Mouse (Mus musculus): ENCODE measurements around the gene Mettl7a3.
A peak's percentile ranks its signal among the peaks of the same experiment; 100 is the strongest.
"Not testable (repeated sequence)": the region's sequence is repeated elsewhere in the genome, so short reads cannot be mapped to it uniquely, and the experiment has no call there.

Gene Mettl7a3

GRCm38 (mm10) chr15:100334629-100335028 is at the start of gene Mettl7a3:
Gene Mettl7a3, plus strand, starts transcription at chr15:100334929.
- no peak for DNase-seq (ENCODE audit: low read depth, low spot score)

DNA sequence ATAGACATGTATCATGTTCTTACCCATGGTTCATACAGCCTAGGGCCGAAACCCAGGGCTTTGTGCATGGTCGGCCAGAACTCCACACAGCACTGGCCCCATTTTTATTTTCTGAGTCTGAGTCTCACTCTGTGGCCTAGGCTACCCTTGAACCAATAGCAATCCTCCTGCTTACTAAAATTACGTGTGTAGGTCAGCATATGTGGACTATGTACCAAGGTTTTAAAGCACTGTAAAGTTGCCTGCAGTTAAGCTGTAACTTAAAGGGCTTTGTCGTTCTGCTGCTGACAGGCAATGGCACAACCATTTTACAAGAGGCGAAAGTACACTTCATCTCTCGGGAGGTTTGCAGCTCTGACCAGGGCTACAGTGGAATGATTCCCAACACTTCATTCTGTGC is 45.7 kb upstream of the Mettl7a3 start:
- DNase-seq (ENCODE audit: low read depth, low spot score) = no peak

- no peak for DNase-seq (ENCODE audit: low read depth, low spot score)
Observed at GRCm38 (mm10) chr15:100290858-100291257, 43.9 kb upstream of the Mettl7a3 start.

GRCm38 (mm10) chr15:100292326-100292725 is 42.4 kb upstream of the Mettl7a3 start:
- no peak for DNase-seq (ENCODE audit: low read depth, low spot score)

GRCm38 (mm10) chr15:100297856-100298255 is 36.9 kb upstream of the Mettl7a3 start:
- DNase-seq (ENCODE audit: low read depth, low spot score) = no peak

DNA sequence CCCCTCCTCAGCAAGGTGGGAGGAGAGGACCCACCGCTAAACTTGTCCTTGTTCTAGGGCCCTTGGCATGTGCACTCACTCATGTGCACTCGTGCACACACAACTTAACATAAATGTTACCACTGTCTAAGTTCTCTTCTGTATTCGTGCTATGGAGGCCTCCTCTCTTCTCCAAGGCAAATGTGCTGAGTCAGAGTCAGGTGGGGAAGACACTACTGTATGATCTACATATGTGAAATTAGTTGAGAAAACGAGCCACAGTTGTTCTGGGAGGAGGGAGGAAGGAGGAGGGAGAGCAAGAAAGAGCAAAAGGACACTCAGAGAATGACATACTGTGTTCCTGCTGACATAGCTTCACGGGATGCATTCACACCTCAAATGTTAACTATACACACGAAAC is 34.2 kb upstream of the Mettl7a3 start:
- peak; percentile 28 for DNase-seq (ENCODE audit: low read depth, low spot score)

DNA sequence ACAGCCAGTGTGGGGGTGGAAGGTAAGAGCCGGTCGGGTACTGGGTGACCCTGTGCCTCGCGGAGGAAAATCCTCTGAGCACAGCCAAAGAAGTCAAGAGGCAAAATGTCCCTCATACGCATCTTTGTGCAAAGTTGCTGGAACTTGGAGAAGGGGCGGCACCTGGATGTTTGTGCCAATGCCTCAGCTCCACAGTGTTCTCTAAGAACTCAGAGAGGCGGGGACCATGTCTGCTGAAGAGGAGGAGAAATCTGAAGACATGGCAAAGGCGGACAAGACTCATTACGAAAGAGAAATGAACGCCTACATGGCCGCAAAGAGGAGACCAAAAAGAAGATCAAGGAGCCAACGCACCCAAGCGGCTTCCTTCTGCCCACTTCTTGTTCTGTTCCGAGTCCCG is 33.2 kb upstream of the Mettl7a3 start:
- DNase-seq (ENCODE audit: low read depth, low spot score) = no peak

DNA sequence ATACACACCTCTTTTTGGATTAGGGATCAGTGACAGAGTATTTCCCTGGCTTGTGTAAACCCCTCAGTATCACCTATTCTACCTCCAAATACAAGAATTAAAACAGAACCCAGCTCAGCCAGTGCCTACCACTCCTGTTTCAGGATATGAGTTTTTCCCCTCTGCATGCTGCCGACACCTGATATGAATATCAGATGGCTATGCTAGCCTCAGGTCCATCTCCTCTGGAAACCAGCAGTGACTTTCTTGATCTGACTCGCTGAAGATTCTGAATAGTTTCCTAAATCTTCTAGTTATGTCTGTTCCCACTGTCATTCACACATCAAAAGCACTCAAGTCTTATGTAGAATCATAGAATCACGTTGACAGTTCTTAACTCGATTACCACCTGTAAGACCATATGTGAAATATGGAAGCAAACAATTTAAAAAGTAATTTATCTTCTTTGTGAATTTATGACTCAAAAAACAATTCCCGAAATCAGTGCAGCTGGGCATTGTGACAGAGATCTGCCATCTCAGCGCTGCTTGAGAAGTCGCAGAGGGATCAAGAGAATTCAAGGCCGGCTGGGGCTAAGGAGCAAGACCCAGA is 31.2 kb upstream of the Mettl7a3 start:
- no peak for DNase-seq (ENCODE audit: low read depth, low spot score)

- peak; percentile 68 for DNase-seq (ENCODE audit: low read depth, low spot score)
Observed at GRCm38 (mm10) chr15:100304019-100304991, 30.4 kb upstream of the Mettl7a3 start, which contains the start of gene Mettl7a1. Gene Mettl7a1, plus strand, starts transcription at chr15:100304140.

DNA sequence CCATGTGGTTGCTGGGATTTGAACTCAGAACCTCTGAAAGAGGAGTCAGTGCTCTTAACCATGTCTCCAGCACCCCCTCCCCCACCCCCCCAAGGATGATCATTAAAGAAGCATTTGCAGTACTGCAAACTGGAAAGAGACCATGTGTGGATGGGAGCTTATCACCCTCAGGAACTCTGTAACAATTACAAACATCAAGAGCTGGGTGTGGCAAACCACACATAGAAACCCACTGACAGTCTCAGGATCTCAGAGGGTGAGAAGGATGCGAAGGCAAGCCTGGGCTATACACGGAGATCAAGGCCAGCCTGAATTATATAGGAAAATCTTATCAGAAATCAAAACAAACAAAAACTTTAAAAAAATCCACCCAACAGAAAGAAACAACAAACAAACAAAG is 28.5 kb upstream of the Mettl7a3 start:
- no peak for DNase-seq (ENCODE audit: low read depth, low spot score)

DNA sequence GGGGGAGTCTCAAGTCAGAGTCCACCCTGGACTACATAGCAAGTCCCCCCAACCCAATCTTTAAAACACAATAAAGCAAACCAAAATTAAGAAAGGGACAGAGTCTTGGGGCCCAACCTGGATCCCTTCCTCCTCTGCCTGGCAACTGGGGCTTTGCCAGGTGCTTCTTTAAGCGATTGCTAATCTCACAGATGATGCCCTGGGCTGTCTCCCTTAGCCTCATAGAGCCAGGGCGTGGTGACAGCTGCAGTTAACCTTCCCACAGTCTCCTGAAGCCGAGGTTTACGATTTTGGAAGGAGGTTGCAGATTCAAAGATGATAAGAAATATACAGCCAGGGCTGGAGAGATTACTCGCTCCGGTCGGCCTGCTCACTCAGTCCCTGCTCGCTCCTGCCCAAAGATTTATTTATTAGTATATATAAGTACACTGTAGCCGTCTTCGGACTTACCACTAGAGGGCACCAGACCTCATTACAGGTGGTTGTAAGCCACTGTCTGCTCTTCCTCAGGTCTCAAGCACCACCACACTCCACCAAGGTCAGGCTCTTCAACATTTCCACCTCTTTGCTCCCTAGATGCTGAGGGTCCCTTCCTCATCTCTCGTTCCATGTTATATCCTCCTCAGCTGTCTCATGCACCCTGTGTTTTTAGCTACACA is 27.2 kb upstream of the Mettl7a3 start:
- DNase-seq (ENCODE audit: low read depth, low spot score) = peak; percentile 63

- DNase-seq (ENCODE audit: low read depth, low spot score) = no peak
Observed at GRCm38 (mm10) chr15:100312346-100312745, 22.4 kb upstream of the Mettl7a3 start.

GRCm38 (mm10) chr15:100314448-100315145 is 20.1 kb upstream of the Mettl7a3 start:
- DNase-seq (ENCODE audit: low read depth, low spot score) = no peak

DNA sequence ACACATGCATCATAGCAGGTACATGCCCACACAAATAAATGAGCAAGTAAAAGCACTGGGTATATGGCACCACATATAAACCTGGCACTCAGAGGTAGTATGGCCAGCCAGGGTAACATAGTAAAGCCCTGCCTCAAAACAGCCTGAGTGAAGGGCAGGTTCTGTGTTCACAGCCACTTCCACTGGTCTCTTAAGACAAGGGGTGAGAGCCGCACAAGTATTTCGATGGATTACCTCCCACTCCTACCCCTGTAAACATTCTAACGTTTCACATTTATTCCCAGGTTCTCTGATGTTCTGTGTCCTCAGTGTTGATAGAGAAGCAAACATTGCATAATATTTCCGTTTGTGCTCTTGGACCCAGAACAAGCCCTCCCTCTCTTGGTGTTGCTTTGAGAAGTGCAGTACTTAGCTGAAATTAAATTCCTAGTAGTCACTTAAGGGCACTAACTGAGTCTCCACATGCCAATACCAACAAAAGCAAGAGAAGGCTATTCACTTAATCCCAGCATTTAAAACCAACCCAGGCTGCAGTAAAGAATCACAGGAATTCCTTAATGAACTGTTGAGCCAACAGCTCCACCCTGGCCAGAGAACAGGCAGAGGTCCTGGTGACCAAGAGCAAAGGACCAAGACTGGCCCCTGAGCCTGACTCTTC is 16.6 kb upstream of the Mettl7a3 start:
- DNase-seq (ENCODE audit: low read depth, low spot score) = not testable (repeated sequence)

GRCm38 (mm10) chr15:100319884-100320283 is 14.8 kb upstream of the Mettl7a3 start:
- DNase-seq (ENCODE audit: low read depth, low spot score) = no peak

DNA sequence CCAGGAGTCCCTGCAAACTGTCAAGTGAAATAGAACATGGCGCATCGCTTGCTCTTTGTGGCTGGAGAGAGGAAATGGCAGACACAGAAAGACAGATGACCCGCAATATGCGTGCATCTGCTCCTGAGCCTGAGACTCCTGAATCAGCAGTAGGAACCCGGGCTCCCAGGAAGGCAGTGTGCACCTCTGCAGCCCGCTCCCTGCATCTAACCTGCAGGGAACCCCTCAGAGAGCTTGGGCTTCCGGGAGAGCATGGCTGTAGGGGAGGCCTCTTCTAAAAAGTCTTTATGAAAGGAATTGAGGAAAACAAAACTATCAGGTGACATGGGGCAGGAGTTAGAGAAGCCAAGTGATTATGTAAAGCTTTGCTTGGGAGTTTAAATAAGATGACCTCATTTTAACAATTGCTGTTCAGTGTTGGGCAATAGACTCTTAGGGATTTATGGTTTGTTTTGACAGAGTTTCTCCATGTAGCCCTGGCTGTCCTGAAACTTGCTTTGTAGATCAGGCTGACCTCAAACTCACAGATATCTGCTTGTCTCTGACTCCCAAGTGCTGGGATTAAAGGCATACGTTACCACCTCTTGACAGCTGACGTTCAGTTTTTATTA is 14.3 kb upstream of the Mettl7a3 start:
- DNase-seq (ENCODE audit: low read depth, low spot score) = no peak

- no peak for DNase-seq (ENCODE audit: low read depth, low spot score)
Observed at GRCm38 (mm10) chr15:100321134-100321533, 13.6 kb upstream of the Mettl7a3 start.

DNA sequence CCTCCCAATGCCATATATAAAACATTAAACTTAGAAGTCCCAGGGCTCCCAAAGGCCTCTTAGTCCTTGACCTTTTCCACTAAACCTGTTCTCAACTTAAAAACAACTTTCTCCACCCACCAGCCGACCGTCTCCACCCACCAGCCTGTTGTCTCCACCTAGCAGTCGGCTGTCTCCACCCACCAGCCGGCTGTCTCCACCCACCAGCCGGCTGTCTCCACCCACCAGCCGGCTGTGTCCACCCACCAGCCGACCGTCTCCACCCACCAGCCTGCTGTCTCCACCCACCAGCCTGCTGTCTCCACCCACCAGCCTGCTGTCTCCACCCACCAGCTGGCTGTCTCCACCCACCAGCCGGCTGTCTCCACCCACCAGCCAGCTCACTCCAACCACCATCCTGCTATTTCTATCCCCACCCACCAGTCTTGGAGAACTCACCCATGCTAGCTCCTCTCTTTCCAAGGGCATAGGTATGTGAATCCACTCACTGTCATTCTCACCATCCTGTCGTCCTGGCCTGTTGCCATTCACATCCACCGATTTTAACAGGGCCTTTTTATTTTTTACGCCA is 10.6 kb upstream of the Mettl7a3 start:
- DNase-seq (ENCODE audit: low read depth, low spot score) = peak; percentile 42

- no peak for DNase-seq (ENCODE audit: low read depth, low spot score)
Observed at GRCm38 (mm10) chr15:100325235-100325634, 9.5 kb upstream of the Mettl7a3 start.

DNA sequence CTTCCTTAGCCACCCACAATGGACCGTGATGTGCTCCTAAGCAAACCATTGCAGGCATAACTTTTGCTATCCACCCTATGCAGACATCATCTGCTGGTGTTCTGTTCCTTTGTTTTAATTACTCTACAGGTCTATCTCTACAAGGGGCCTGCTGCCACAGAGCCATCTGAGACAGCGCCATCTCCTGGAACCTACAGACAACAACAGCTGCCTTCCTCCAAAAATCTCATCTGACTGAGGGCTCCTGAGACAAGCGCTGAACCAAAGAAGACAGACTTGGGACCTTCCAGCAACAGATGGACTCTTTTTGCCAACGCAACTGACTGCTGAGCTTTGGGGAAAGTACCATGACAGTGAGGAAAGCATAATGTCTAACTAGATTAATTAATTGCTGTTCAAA is 6.6 kb upstream of the Mettl7a3 start:
- DNase-seq (ENCODE audit: low read depth, low spot score) = not testable (repeated sequence)

All from c-Kit-negative CD71-positive TER-119-positive erythroid progenitor cells, embryonic 14.5 days (primary cell).